Mouse (Mus musculus) G1E (cell line): ENCODE data around the gene Rapgef3. TPM values are rescaled to one million over a fixed set of nuclear protein-coding genes. Genes with fewer than 3 reads are reported as not detected.

Source experiments
- ATAC-seq: 2 replicates; pipeline ENCODE4 v1.8.0; 2016; ENCODE audit warnings: mild to moderate bottlenecking; ENCODE audit not compliant: insufficient number of reproducible peaks, poor library complexity, low FRiP score, severe bottlenecking; ENCODE audit errors: extremely low read depth
- DNase-seq: peaks from one replicate; pipeline ENCODE4 v3.0.0; 2012; ENCODE audit warnings: low spot score
- H3K27me3 ChIP-seq: 2 replicates; pipeline ENCODE4 v1.6.1; 2012; ENCODE audit warnings: mild to moderate bottlenecking, low read length, inconsistent platforms; ENCODE audit not compliant: insufficient read depth
- H3K36me3 ChIP-seq: replicated peaks from 2 replicates; pipeline ENCODE3; 2012; ENCODE audit warnings: mild to moderate bottlenecking, inconsistent platforms
- H3K4me1 ChIP-seq: 2 replicates; pipeline ENCODE4 v1.6.1; 2012; ENCODE audit warnings: low read depth, low read length, inconsistent platforms, mixed read lengths; ENCODE audit not compliant: insufficient read depth
- H3K4me3 ChIP-seq: 2 replicates; pipeline ENCODE4 v1.5.1; 2012; ENCODE audit warnings: low read depth, mild to moderate bottlenecking, inconsistent platforms, low read length, moderate library complexity, mixed read lengths
- H3K9me3 ChIP-seq: replicated peaks from 2 replicates; pipeline ENCODE4 v1.6.1; 2012; ENCODE audit warnings: inconsistent platforms
- CTCF ChIP-seq: IDR thresholded peaks from 2 replicates; pipeline ENCODE4 v1.5.1; 2012; ENCODE audit warnings: low read depth, low read length, inconsistent platforms, mixed read lengths
- GATA1 ChIP-seq: IDR thresholded peaks from 2 replicates; pipeline ENCODE4 v1.6.1; 2012; ENCODE audit warnings: borderline replicate concordance, low read length, inconsistent platforms, mixed read lengths
- GATA2 ChIP-seq: IDR thresholded peaks from 2 replicates; pipeline ENCODE4 v1.6.1; 2012; ENCODE audit warnings: low read depth, low read length, inconsistent platforms, borderline replicate concordance
- POLR2AphosphoS5 ChIP-seq: IDR thresholded peaks from 2 replicates; pipeline ENCODE4 v1.6.1; 2012; ENCODE audit warnings: low read depth, low read length, inconsistent platforms; ENCODE audit not compliant: insufficient replicate concordance
- TAL1 ChIP-seq: conservative IDR thresholded peaks from 2 replicates; pipeline ENCODE4 v1.6.1; 2012; ENCODE audit warnings: low read depth, low read length, inconsistent platforms, mixed read lengths
- polyA plus RNA-seq: library from polyadenylated mRNA; stranded (reverse); fragments of >175 nt; gene quantifications from 2 replicates; pipeline ENCODE4 v1.2.3, GENCODE M21; 2012
- total RNA-seq, 2 experiments: library from RNA; stranded (forward) in 1 of 2; stranded (reverse) in 1 of 2; fragments of 200-1000 nt in 1 of 2; fragments of >200 nt in 1 of 2; fragmentation: Nextera tagmentation in 1 of 2; gene quantifications; 2 replicates each; pipeline ENCODE4 v1.2.3; 2014 to 2017

The Rapgef3 gene
- total and polyA plus RNA-seq, 3 experiments, result 0.05 to 0.23 TPM; not detected in 1

- DNase-seq (no peak), ATAC-seq (no peak)
- TF ChIP-seq GATA2 (no peak), POLR2AphosphoS5 (no peak), TAL1 (no peak), CTCF (no peak), GATA1 (no peak)
- H3K36me3 ChIP-seq, result no peaks in the 10 kb centered on the region
- peaks cover 54% of the 10 kb centered on the region for H3K27me3 ChIP-seq
- H3K4me3 ChIP-seq, result no peak overlapping the region
- no peaks in the 10 kb centered on the region for H3K9me3 ChIP-seq
- H3K4me1 ChIP-seq, result no peaks in the 10 kb centered on the region
Measured at GRCm38 (mm10) chr15:97715083-97715482, 52.7 kb downstream of the Rapgef3 start.

GRCm38 (mm10) chr15:97712546-97712945 lies 55.2 kb downstream of the Rapgef3 start:
- TF ChIP-seq GATA2, result no peak
- TF ChIP-seq TAL1, result no peak
- no peak for TF ChIP-seq POLR2AphosphoS5
- no peak for TF ChIP-seq CTCF
- no peak for TF ChIP-seq GATA1
- Histone ChIP-seq H3K4me1 (no peaks in the 10 kb centered on the region), H3K9me3 (no peaks in the 10 kb centered on the region), H3K4me3 (no peak overlapping the region), H3K27me3 (peaks cover 54% of the 10 kb centered on the region), H3K36me3 (no peaks in the 10 kb centered on the region)
- ATAC-seq, result no peak
- DNase-seq, result no peak

GRCm38 (mm10) chr15:97710906-97711305 lies 56.9 kb downstream of the Rapgef3 start:
- no peaks in the 10 kb centered on the region for H3K9me3 ChIP-seq
- no peak overlapping the region for H3K4me3 ChIP-seq
- 0 out of 2 replicates have a peak, but pooled peaks cover 2% of the 10 kb centered on the region for H3K4me1 ChIP-seq
- peaks cover 54% of the 10 kb centered on the region for H3K27me3 ChIP-seq
- no peaks in the 10 kb centered on the region for H3K36me3 ChIP-seq
- no peak for ATAC-seq
- DNase-seq, result no peak
- TF ChIP-seq GATA2, result no peak
- TF ChIP-seq GATA1, result no peak
- TF ChIP-seq POLR2AphosphoS5, result no peak
- TF ChIP-seq CTCF, result no peak
- TF ChIP-seq TAL1, result no peak

GRCm38 (mm10) chr15:97705211-97706050 lies 62.3 kb downstream of the Rapgef3 start, which contains the start of gene Rpap3:
Gene Rpap3, minus strand, starts transcription at chr15:97705825.
- no peak for TF ChIP-seq CTCF
- no peak for TF ChIP-seq GATA1
- no peak for TF ChIP-seq TAL1
- no peak for TF ChIP-seq POLR2AphosphoS5
- no peak for TF ChIP-seq GATA2
- Histone ChIP-seq H3K27me3 (peaks cover 17% of the 10 kb centered on the region), H3K36me3 (peaks cover 36% of the 10 kb centered on the region), H3K4me1 (peaks cover 22% of the 10 kb centered on the region), H3K9me3 (no peaks in the 10 kb centered on the region), H3K4me3 (peak within 1 kb of the TSS; percentile 98)
- DNase-seq (peak; percentile 71), ATAC-seq (peak; percentile 92)

GRCm38 (mm10) chr15:97696616-97697015 lies 71.2 kb downstream of the Rapgef3 start:
- H3K36me3 ChIP-seq, result peaks cover 96% of the 10 kb centered on the region
- no peaks in the 10 kb centered on the region for H3K27me3 ChIP-seq
- DNase-seq (no peak), ATAC-seq (no peak)
- no peak overlapping the region for H3K4me3 ChIP-seq
- H3K9me3 ChIP-seq, result no peaks in the 10 kb centered on the region
- TF ChIP-seq CTCF (no peak), GATA1 (no peak), POLR2AphosphoS5 (no peak), TAL1 (no peak), GATA2 (no peak)
- H3K4me1 ChIP-seq, result no peaks in the 10 kb centered on the region

Other genes with a start within 250 kb of the Rapgef3 start
- 14.6 and 19.8 TPM in 2 replicates for gene Rpap3, start 62.1 kb downstream of the Rapgef3 start, total RNA-seq (2014; fragmentation: Nextera tagmentation)
- gene Rpap3, start 62.1 kb downstream of the Rapgef3 start, total RNA-seq (2017), result 31.2 and 37.8 TPM in 2 replicates
- 17.8 and 21.6 TPM in 2 replicates for gene Rpap3, start 62.1 kb downstream of the Rapgef3 start, polyA plus RNA-seq
- gene Endou, start 36.6 kb downstream of the Rapgef3 start, total RNA-seq (2014; fragmentation: Nextera tagmentation), result not detected in 2 replicates
- gene Endou, start 36.6 kb downstream of the Rapgef3 start, total RNA-seq (2017), result 0.05 and 0.17 TPM in 2 replicates
- gene Endou, start 36.6 kb downstream of the Rapgef3 start, polyA plus RNA-seq, result not detected in 2 replicates
- gene Slc48a1, start 10.5 kb upstream of the Rapgef3 start, total RNA-seq (2014; fragmentation: Nextera tagmentation), result 210 and 256 TPM in 2 replicates
- gene Slc48a1, start 10.5 kb upstream of the Rapgef3 start, total RNA-seq (2017), result 108 and 116 TPM in 2 replicates
- gene Slc48a1, start 10.5 kb upstream of the Rapgef3 start, polyA plus RNA-seq, result 113 and 125 TPM in 2 replicates
- 20.4 and 21.1 TPM in 2 replicates for gene Hdac7, start 76.5 kb upstream of the Rapgef3 start, total RNA-seq (2014; fragmentation: Nextera tagmentation)
- gene Hdac7, start 76.5 kb upstream of the Rapgef3 start, total RNA-seq (2017), result 3.0 and 3.9 TPM in 2 replicates
- 117 and 164 TPM in 2 replicates for gene Hdac7, start 76.5 kb upstream of the Rapgef3 start, polyA plus RNA-seq
- 0.45 and 1.1 TPM in 2 replicates for gene Vdr, start 142.7 kb upstream of the Rapgef3 start, total RNA-seq (2014; fragmentation: Nextera tagmentation)
- 0.23 and 0.33 TPM in 2 replicates for gene Vdr, start 142.7 kb upstream of the Rapgef3 start, total RNA-seq (2017)
- gene Vdr, start 142.7 kb upstream of the Rapgef3 start, polyA plus RNA-seq, result 0.09 and 0.11 TPM in 2 replicates
- 52.1 and 54.3 TPM in 2 replicates for gene Tmem106c, start 196.2 kb upstream of the Rapgef3 start, total RNA-seq (2014; fragmentation: Nextera tagmentation)
- 18.6 and 18.7 TPM in 2 replicates for gene Tmem106c, start 196.2 kb upstream of the Rapgef3 start, total RNA-seq (2017)
- 12.5 and 19.2 TPM in 2 replicates for gene Tmem106c, start 196.2 kb upstream of the Rapgef3 start, polyA plus RNA-seq
- not detected in 2 replicates for gene Col2a1, start 236.7 kb upstream of the Rapgef3 start, total RNA-seq (2014; fragmentation: Nextera tagmentation)
- gene Col2a1, start 236.7 kb upstream of the Rapgef3 start, total RNA-seq (2017), result 0.06 and 0.11 TPM in 2 replicates
- gene Col2a1, start 236.7 kb upstream of the Rapgef3 start, polyA plus RNA-seq, result 0.01 TPM in 1 of 2 replicates, not detected in the other